Comparison of ENCODE assay signal across 8 mouse cellular contexts in the genomic region with DNA sequence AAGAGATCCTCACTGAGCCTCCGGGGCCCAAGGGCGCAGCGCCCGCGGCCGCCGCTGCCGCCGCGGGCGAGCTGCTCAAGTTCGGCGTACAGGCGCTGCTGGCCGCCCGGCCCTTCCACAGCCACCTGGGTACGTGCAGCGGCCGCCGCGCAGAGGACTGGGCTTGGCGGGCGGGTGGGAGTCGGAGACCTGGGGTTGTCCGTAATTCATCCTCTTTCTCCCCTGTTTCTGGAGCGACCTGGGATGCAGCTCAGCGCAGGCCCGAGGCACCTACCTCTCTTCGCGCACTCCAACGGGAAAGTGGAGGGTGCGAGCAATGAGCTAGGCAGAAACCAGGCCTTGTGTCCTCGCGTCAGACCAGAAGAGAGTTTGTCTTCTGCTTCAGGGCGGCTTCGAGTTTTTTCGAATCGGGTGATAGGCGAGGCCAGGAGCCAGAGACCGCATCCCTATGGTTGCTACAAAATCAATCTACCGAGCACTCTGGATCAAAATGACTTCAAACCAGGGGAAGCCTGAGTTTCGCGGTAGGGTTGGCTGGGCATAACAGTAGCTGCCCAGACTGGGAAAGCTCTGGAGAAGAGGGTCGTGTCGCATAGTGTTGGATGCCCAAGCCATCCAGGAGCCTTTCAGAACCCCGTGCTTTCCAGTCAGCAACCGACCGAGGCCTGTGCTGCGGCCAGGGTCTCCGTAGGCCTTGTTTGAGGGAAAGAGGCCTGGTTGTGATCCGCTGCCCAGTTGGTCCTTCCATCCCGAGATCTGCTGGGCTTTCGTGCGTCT. TPM values are rescaled to one million over a fixed set of nuclear protein-coding genes. Genes with fewer than 3 reads are reported as not detected.
DNase-seq lines count a peak whose midpoint lies in the region; ATAC-seq and TF ChIP-seq lines count a peak whose summit lies in the region.

No protein-coding gene starts in this region.

- no peak for TF ChIP-seq POLR2A in embryonic fibroblast, embryonic 13.5 days (IDR thresholded peaks at IDR 0.05; ENCODE audit: low read depth, low read length)

- 7% methylated on average over 53 of the region's 54 CpGs for WGBS in lung, embryonic 15.5 days
- WGBS in limb, embryonic 10.5 days = under 1% methylated on average over 54 of the region's 54 CpGs
- WGBS in neural tube, embryonic 15.5 days = 2% methylated on average over 53 of the region's 54 CpGs

- H3K4me1 ChIP-seq in lung, embryonic 15.5 days = peaks cover 44% of the 10 kb centered on the region
- H3K4me1 ChIP-seq in embryonic fibroblast, embryonic 13.5 days (ENCODE audit: control insufficient read depth, insufficient read depth, low read length) = no peaks in the 10 kb centered on the region; the same call in 1 of the 2 replicates
- peaks cover 52% of the 10 kb centered on the region for H3K4me1 ChIP-seq in limb, embryonic 10.5 days
- H3K4me1 ChIP-seq in neural tube, embryonic 15.5 days = peaks cover 22% of the 10 kb centered on the region

- ATAC-seq in lung, embryonic 15.5 days (ENCODE audit: borderline replicate concordance, extremely low read depth, low FRiP score, low TSS enrichment) = no peak
- ATAC-seq in neural tube, embryonic 15.5 days (ENCODE audit: low FRiP score) = no peak

- TF ChIP-seq CTCF in embryonic fibroblast, embryonic 13.5 days (IDR thresholded peaks at IDR 0.05; ENCODE audit: borderline replicate concordance, insufficient read depth, low read length) = no peak

- DNase-seq in lung, postnatal 25 days (ENCODE audit: low spot score) = no peak
- peak; percentile 75 for DNase-seq in limb, embryonic 10.5 days (ENCODE audit: low spot score)
- DNase-seq in cerebellum, adult 9-10 months = no peak
- no peak for DNase-seq in adrenal gland, adult 2 months
- no peak for DNase-seq in spleen, adult 12 weeks (ENCODE audit: low spot score)

- H3K9me3 ChIP-seq in lung, embryonic 15.5 days = no peaks in the 10 kb centered on the region
- H3K9me3 ChIP-seq in limb, embryonic 10.5 days (replicated peaks) = no peaks in the 10 kb centered on the region
- H3K9me3 ChIP-seq in neural tube, embryonic 15.5 days (replicated peaks) = no peaks in the 10 kb centered on the region

- peaks cover 99% of the 10 kb centered on the region for H3K27me3 ChIP-seq in lung, embryonic 15.5 days
- peaks cover 100% of the 10 kb centered on the region for H3K27me3 ChIP-seq in limb, embryonic 10.5 days (ENCODE audit: low read depth, poor library complexity, severe bottlenecking)
- H3K27me3 ChIP-seq in neural tube, embryonic 15.5 days (replicated peaks) = peaks cover 91% of the 10 kb centered on the region

- no peaks in the 10 kb centered on the region for H3K36me3 ChIP-seq in lung, embryonic 15.5 days
- no peaks in the 10 kb centered on the region for H3K36me3 ChIP-seq in limb, embryonic 10.5 days
- H3K36me3 ChIP-seq in neural tube, embryonic 15.5 days = no peaks in the 10 kb centered on the region

- peak overlapping the region; percentile 29; the same call in 1 of the 2 replicates for H3K9ac ChIP-seq in lung, embryonic 15.5 days
- no peak overlapping the region for H3K9ac ChIP-seq in neural tube, embryonic 15.5 days (replicated peaks)

- H3K4me3 ChIP-seq in lung, embryonic 15.5 days = peak overlapping the region; percentile 47
- peak overlapping the region; percentile 7; the same call in 1 of the 2 replicates for H3K4me3 ChIP-seq in embryonic fibroblast, embryonic 13.5 days (ENCODE audit: insufficient read depth, low read length)
- H3K4me3 ChIP-seq in limb, embryonic 10.5 days = peak overlapping the region; percentile 56
- peak overlapping the region; percentile 32 for H3K4me3 ChIP-seq in neural tube, embryonic 15.5 days (replicated peaks)

- no peak overlapping the region for H3K27ac ChIP-seq in lung, embryonic 15.5 days
- H3K27ac ChIP-seq in embryonic fibroblast, embryonic 13.5 days (ENCODE audit: insufficient read depth, low read length) = no peak overlapping the region
- 0 out of 2 replicates have a peak overlapping the region, but pooled peaks have one; percentile 36 for H3K27ac ChIP-seq in limb, embryonic 10.5 days
- H3K27ac ChIP-seq in neural tube, embryonic 15.5 days (replicated peaks) = no peak overlapping the region

- H3K4me2 ChIP-seq in lung, embryonic 15.5 days = peak overlapping the region; percentile 91
- peak overlapping the region; percentile 61 for H3K4me2 ChIP-seq in neural tube, embryonic 15.5 days

RNA-seq across cellular contexts. Expression of a gene that starts 0.6 kb away (rescaled TPM):
- 0.45 and 0.90 TPM in 2 replicates for polyA plus RNA-seq in lung, embryonic 15.5 days (2015; fragmentation: Nextera tagmentation; extraction: Ambion mirVana)
- polyA plus RNA-seq in embryonic fibroblast, embryonic 13.5 days (2011; ENCODE audit: insufficient read length, low read depth, missing spikeins) = 0.94 and 4.7 TPM in 2 replicates
- 0.16 and 4.1 TPM in 2 replicates for polyA plus RNA-seq in limb, embryonic 10.5 days (2016; fragmentation: Nextera tagmentation; extraction: Ambion mirVana)
- 0.14 and 0.80 TPM in 2 replicates for polyA plus RNA-seq in neural tube, embryonic 15.5 days (2015; fragmentation: Nextera tagmentation; extraction: Ambion mirVana)
- not detected for total RNA-seq in adrenal gland, adult 2 months (2021)
- polyA plus RNA-seq in adrenal gland, adult 2 months (2012; rRNA removed) = not detected in 2 replicates

RNA-seq across cellular contexts. Expression of a gene that starts 37.9 kb away (rescaled TPM):
- 9.4 and 10.3 TPM in 2 replicates for polyA plus RNA-seq in lung, embryonic 15.5 days (2015; fragmentation: Nextera tagmentation; extraction: Ambion mirVana)
- polyA plus RNA-seq in embryonic fibroblast, embryonic 13.5 days (2011; ENCODE audit: insufficient read length, low read depth, missing spikeins) = 15.4 and 15.7 TPM in 2 replicates
- polyA plus RNA-seq in limb, embryonic 10.5 days (2016; fragmentation: Nextera tagmentation; extraction: Ambion mirVana) = 6.0 and 10.9 TPM in 2 replicates
- polyA plus RNA-seq in neural tube, embryonic 15.5 days (2015; fragmentation: Nextera tagmentation; extraction: Ambion mirVana) = 15.2 and 17.5 TPM in 2 replicates
- 1 to 10 TPM; 4.6 to 9.8 TPM for total RNA-seq in adrenal gland, adult 2 months (2021)
- polyA plus RNA-seq in adrenal gland, adult 2 months (2012; rRNA removed) = 1.3 and 1.4 TPM in 2 replicates
